Mouse (Mus musculus) embryonic facial prominence, embryonic 15.5 days (tissue): ENCODE measurements around the gene Slc29a1. TPM values are rescaled to one million over a fixed set of nuclear protein-coding genes. Genes with fewer than 3 reads are reported as not detected.

Experiments used
- ATAC-seq: fragments of 200-750 bp; cut with Nextera tagmentation; 2 replicates; pipeline ENCODE4 v1.8.0; 2017; ENCODE audit warnings: low read depth, moderate TSS enrichment; ENCODE audit not compliant: insufficient number of reproducible peaks, low FRiP score, low TSS enrichment
- H3K27ac ChIP-seq: fragments of 300-500 bp; sonication (generic); replicated peaks from 2 replicates; pipeline ENCODE4 v1.5.1; 2015; ENCODE audit warnings: mild to moderate bottlenecking, inconsistent platforms
- H3K27me3 ChIP-seq: fragments of 300-500 bp; sonication (generic); 2 replicates; pipeline ENCODE4 v1.6.1; 2015; ENCODE audit warnings: inconsistent platforms
- H3K36me3 ChIP-seq: fragments of 300-500 bp; sonication (generic); 2 replicates; pipeline ENCODE4 v1.6.1; 2015; ENCODE audit warnings: mild to moderate bottlenecking, inconsistent platforms
- H3K4me1 ChIP-seq: fragments of 300-500 bp; sonication (generic); 2 replicates; pipeline ENCODE4 v1.6.1; 2015; ENCODE audit warnings: inconsistent platforms
- H3K4me2 ChIP-seq: fragments of 300-500 bp; sonication (generic); replicated peaks from 2 replicates; pipeline ENCODE4 v1.6.1; 2015; ENCODE audit warnings: mild to moderate bottlenecking, inconsistent platforms
- H3K4me3 ChIP-seq: fragments of 300-500 bp; sonication (generic); replicated peaks from 2 replicates; pipeline ENCODE4 v1.5.1; 2015; ENCODE audit warnings: mild to moderate bottlenecking, inconsistent platforms
- H3K9ac ChIP-seq: fragments of 300-500 bp; sonication (generic); 2 replicates; pipeline ENCODE4 v1.6.1; 2015; ENCODE audit warnings: inconsistent platforms
- H3K9me3 ChIP-seq: fragments of 300-500 bp; sonication (generic); replicated peaks from 2 replicates; pipeline ENCODE4 v1.6.1; 2016; ENCODE audit warnings: inconsistent platforms
- WGBS: fragments of 180-500 bp; shearing (Covaris S2); methylation state at CpG from one replicate; pipeline ENCODE4 v1.1.7; 2015; 5-methylcytosine and 5-hydroxymethylcytosine counted together
- polyA plus RNA-seq: library from polyadenylated mRNA; unstranded; fragments of >200 nt; fragmentation: Nextera tagmentation; extraction: Ambion mirVana; gene quantifications from 2 replicates; pipeline ENCODE4 v1.2.1, GENCODE M21; 2015

Gene Slc29a1
- polyA plus RNA-seq, 1 experiment from 2014 or later: 92.7 TPM

- no peak overlapping the region for H3K9ac ChIP-seq
- H3K27ac ChIP-seq: peak overlapping the region; percentile 40
- H3K4me1 ChIP-seq: 0 out of 2 replicates have a peak, but pooled peaks cover 7% of the 10 kb centered on the region
- no peaks in the 10 kb centered on the region for H3K9me3 ChIP-seq
- ATAC-seq: peak; percentile 29; the same call in 1 of the 2 replicates
- H3K4me3 ChIP-seq: no peak overlapping the region
- H3K4me2 ChIP-seq: no peak overlapping the region
- H3K36me3 ChIP-seq: no peaks in the 10 kb centered on the region
- 22% methylated on average over 5 of the region's 5 CpGs for WGBS
- no peaks in the 10 kb centered on the region for H3K27me3 ChIP-seq
These were observed 10.9 kb upstream of the Slc29a1 start for GRCm38 (mm10) chr17:45610144-45610866.

DNA sequence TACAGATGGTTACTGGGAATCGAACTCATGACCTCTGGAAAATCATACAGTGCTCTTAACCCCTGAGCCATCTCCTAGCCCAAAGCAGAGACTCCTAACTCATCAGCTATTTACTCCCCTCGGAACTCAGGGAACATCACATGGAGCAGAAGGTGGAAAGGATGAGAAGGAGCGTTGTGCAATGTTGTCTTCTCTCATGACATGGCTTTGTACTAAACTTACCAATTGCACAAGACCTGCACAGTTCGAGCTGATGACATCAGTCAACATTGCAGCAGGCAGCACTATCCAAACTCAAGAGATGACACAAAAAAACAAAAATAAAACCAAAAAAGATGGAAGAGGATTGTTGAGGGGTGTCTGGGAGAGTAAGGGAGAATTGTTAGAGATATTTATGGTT, 9.0 kb upstream of the Slc29a1 start:
- no peak overlapping the region for H3K4me3 ChIP-seq

GRCm38 (mm10) chr17:45606992-45607879, 7.8 kb upstream of the Slc29a1 start:
- 68% methylated on average over 15 of the region's 15 CpGs for WGBS
- Histone ChIP-seq H3K9me3 (no peaks in the 10 kb centered on the region), H3K9ac (no peak overlapping the region), H3K27me3 (no peaks in the 10 kb centered on the region), H3K36me3 (no peaks in the 10 kb centered on the region), H3K4me2 (no peak overlapping the region), H3K4me1 (0 out of 2 replicates have a peak, but pooled peaks cover 7% of the 10 kb centered on the region), H3K4me3 (no peak overlapping the region), H3K27ac (no peak overlapping the region)
- no peak for ATAC-seq

More for the DNA sequence above, 9.0 kb upstream of the Slc29a1 start:
- ATAC-seq: no peak
- H3K9ac ChIP-seq: no peak overlapping the region
- no peak overlapping the region for H3K27ac ChIP-seq
- no peak overlapping the region for H3K4me2 ChIP-seq
- 89% methylated on average over 4 of the region's 4 CpGs for WGBS
- H3K36me3 ChIP-seq: no peaks in the 10 kb centered on the region
- H3K4me1 ChIP-seq: 0 out of 2 replicates have a peak, but pooled peaks cover 7% of the 10 kb centered on the region
- no peaks in the 10 kb centered on the region for H3K27me3 ChIP-seq
- H3K9me3 ChIP-seq: no peaks in the 10 kb centered on the region

DNA sequence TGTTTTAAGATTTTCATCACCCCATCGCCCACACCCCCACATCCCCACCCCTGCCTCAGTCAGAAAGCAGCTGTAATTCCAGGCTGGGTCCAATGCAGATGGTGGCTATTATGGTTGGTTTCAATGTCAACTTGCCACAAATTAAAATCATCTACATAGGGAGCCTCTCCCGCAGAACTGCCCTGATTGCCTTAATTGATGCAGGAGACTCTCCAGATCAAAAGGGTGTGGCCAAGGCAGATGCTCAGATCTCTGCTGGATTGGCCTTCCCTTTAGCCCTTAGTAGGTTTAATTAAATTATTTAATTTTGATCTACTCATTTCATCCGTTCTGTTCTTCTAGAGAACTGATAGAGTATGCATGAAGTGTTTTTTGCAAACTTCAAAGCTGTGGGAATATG, 3.6 kb upstream of the Slc29a1 start:
- H3K9me3 ChIP-seq: no peaks in the 10 kb centered on the region
- peaks cover 25% of the 10 kb centered on the region for H3K4me1 ChIP-seq
- ATAC-seq: no peak
- 49% methylated on average over 3 of the region's 3 CpGs for WGBS
- H3K4me2 ChIP-seq: no peak overlapping the region
- no peak overlapping the region for H3K4me3 ChIP-seq
- H3K9ac ChIP-seq: no peak overlapping the region
- H3K27me3 ChIP-seq: peaks cover 16% of the 10 kb centered on the region
- no peak overlapping the region for H3K27ac ChIP-seq
- H3K36me3 ChIP-seq: no peaks in the 10 kb centered on the region

DNA sequence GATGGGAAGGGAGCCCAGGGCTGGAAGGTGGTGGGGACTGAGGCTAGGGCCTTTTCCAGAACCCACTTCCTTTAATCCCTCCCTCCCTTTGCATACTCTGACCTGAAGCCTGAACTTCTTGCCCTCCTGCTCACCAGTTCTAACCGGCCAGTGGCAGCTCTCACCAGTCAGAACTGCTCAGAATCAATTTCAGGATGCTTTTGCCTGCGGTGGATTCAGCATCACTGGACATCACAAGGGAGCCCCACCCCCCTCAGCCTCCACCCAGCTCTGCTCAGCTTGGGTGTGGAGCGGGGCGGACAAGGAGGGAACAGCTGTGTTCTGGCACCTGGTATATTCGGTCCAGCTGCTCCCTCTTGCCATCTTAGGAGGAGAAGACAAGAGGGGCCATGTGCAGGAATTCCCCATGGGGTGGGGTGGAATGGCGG, 2.5 kb upstream of the Slc29a1 start, which contains the start of gene Mymx:
Mymx (minus strand) TSS at position 226 of the 428 bp plus-strand sequence.
- Histone ChIP-seq H3K36me3 (no peaks in the 10 kb centered on the region), H3K9ac (no peak within 1 kb of the TSS), H3K9me3 (no peaks in the 10 kb centered on the region), H3K27me3 (peaks cover 16% of the 10 kb centered on the region), H3K4me1 (peaks cover 29% of the 10 kb centered on the region), H3K27ac (peak within 1 kb of the TSS; percentile 11; the same call in 1 of the 2 replicates), H3K4me3 (peak within 1 kb of the TSS; percentile 10; the same call in 1 of the 2 replicates), H3K4me2 (no peak within 1 kb of the TSS)
- 31% methylated on average over 6 of the region's 6 CpGs for WGBS
- peak; percentile 71; the same call in 1 of the 2 replicates for ATAC-seq

DNA sequence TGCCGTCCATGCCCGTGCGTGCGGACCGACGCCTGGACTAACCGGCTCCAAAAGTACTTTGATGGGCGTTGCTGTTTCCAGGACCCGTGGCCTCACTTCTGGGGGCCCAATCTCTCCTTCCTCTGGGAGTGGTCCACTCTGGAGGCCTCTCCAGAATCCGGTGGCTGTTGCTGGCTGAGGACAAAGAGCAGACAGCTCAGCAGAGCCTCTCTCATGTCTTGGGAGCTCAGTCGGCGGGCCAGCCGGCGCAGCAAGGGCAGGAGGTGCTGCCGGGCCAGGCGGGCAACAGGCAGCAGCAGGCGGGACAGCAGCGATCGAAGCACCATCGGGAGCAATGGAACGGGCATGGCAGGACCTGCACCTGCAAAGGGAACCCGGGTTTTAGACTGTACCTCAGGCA, 1.9 kb upstream of the Slc29a1 start:
- H3K4me1 ChIP-seq: peaks cover 35% of the 10 kb centered on the region
- WGBS: 18% methylated on average over 22 of the region's 22 CpGs
- no peaks in the 10 kb centered on the region for H3K9me3 ChIP-seq
- H3K27ac ChIP-seq: peak overlapping the region; percentile 11; the same call in 1 of the 2 replicates
- no peak overlapping the region for H3K4me2 ChIP-seq
- peak overlapping the region; percentile 10; the same call in 1 of the 2 replicates for H3K4me3 ChIP-seq
- no peak overlapping the region for H3K9ac ChIP-seq
- no peak for ATAC-seq
- H3K36me3 ChIP-seq: no peaks in the 10 kb centered on the region
- H3K27me3 ChIP-seq: peaks cover 16% of the 10 kb centered on the region

GRCm38 (mm10) chr17:45600267-45600666, 861 bp upstream of the Slc29a1 start:
- ATAC-seq: no peak
- peaks cover 16% of the 10 kb centered on the region for H3K27me3 ChIP-seq
- H3K27ac ChIP-seq: no peak overlapping the region
- peaks cover 44% of the 10 kb centered on the region for H3K4me1 ChIP-seq
- H3K4me3 ChIP-seq: no peak overlapping the region
- no peak overlapping the region for H3K4me2 ChIP-seq
- H3K9me3 ChIP-seq: no peaks in the 10 kb centered on the region
- H3K9ac ChIP-seq: no peak overlapping the region
- WGBS: 31% methylated on average over 8 of the region's 8 CpGs
- no peaks in the 10 kb centered on the region for H3K36me3 ChIP-seq

GRCm38 (mm10) chr17:45598891-45599290, 515 bp downstream of the Slc29a1 start:
- no peak overlapping the region for H3K9ac ChIP-seq
- WGBS: 49% methylated on average over 3 of the region's 3 CpGs
- H3K4me2 ChIP-seq: peak overlapping the region; percentile 62

GRCm38 (mm10) chr17:45598376-45598775, 1.0 kb downstream of the Slc29a1 start:
- Histone ChIP-seq H3K4me3 (no peak overlapping the region), H3K27me3 (peaks cover 16% of the 10 kb centered on the region), H3K4me2 (no peak overlapping the region), H3K9ac (no peak overlapping the region), H3K27ac (no peak overlapping the region), H3K9me3 (no peaks in the 10 kb centered on the region), H3K36me3 (no peaks in the 10 kb centered on the region), H3K4me1 (peaks cover 62% of the 10 kb centered on the region)
- ATAC-seq: no peak
- 87% methylated on average over 2 of the region's 2 CpGs for WGBS

More at GRCm38 (mm10) chr17:45598891-45599290, 515 bp downstream of the Slc29a1 start:
- Histone ChIP-seq H3K4me1 (peaks cover 57% of the 10 kb centered on the region), H3K4me3 (no peak overlapping the region), H3K27me3 (peaks cover 16% of the 10 kb centered on the region), H3K9me3 (no peaks in the 10 kb centered on the region), H3K27ac (no peak overlapping the region), H3K36me3 (no peaks in the 10 kb centered on the region)
- ATAC-seq: no peak

DNA sequence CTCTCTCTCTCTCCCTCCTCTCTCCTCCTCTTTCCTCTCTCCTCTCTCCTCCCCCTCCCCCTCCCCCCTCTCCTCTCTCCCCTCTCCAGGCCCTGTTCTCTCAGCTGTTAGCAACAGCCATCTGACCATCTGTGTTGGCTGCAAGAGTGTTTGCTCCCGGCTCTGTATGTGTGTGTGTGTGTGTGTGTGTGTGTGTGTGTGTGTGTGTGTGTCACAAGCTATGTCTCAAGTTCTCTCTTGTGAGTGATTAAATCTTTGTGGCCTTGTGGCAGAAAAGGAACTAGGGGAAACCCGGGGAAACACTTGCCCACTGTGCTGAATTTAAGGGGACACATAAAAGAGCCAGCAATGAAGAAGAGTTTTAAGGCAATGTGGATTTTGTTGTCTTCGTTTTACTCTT, 1.6 kb downstream of the Slc29a1 start:
- H3K9me3 ChIP-seq: no peaks in the 10 kb centered on the region
- H3K4me2 ChIP-seq: no peak overlapping the region
- H3K36me3 ChIP-seq: no peaks in the 10 kb centered on the region
- H3K4me1 ChIP-seq: peaks cover 68% of the 10 kb centered on the region
- no peak overlapping the region for H3K27ac ChIP-seq
- H3K4me3 ChIP-seq: no peak overlapping the region
- ATAC-seq: no peak
- peaks cover 16% of the 10 kb centered on the region for H3K27me3 ChIP-seq
- WGBS: 29% methylated on average over 3 of the region's 3 CpGs
- no peak overlapping the region for H3K9ac ChIP-seq
